Mouse (Mus musculus) CD4-positive, CD25-positive, alpha-beta regulatory T cell, adult 2 months (primary cell): ENCODE data around the gene Gadd45g.

Experiments used
- DNase-seq: peaks from one replicate; pipeline ENCODE4 v3.0.0-alpha.2; 2012; ENCODE audit warnings: low read depth, low spot score

Gene Gadd45g

GRCm38 (mm10) chr13:51853301-51854243, 7.1 kb downstream of the Gadd45g start:
- DNase-seq, result no peak

- no peak for DNase-seq
Measured at GRCm38 (mm10) chr13:51855584-51855983, 9.1 kb downstream of the Gadd45g start.

- no peak for DNase-seq
Measured at GRCm38 (mm10) chr13:51857156-51857555, 10.7 kb downstream of the Gadd45g start.

GRCm38 (mm10) chr13:51858475-51858874, 12.0 kb downstream of the Gadd45g start:
- DNase-seq, result no peak

GRCm38 (mm10) chr13:51859174-51859573, 12.7 kb downstream of the Gadd45g start:
- no peak for DNase-seq

- DNase-seq, result no peak
Measured at GRCm38 (mm10) chr13:51859798-51860197, 13.3 kb downstream of the Gadd45g start.

GRCm38 (mm10) chr13:51862750-51863149, 16.3 kb downstream of the Gadd45g start:
- DNase-seq, result no peak

- DNase-seq, result no peak
Measured at GRCm38 (mm10) chr13:51866151-51866659, 19.7 kb downstream of the Gadd45g start.

- no peak for DNase-seq
Measured at GRCm38 (mm10) chr13:51868491-51869128, 22.1 kb downstream of the Gadd45g start.

- no peak for DNase-seq
Measured at GRCm38 (mm10) chr13:51869129-51869491, 22.6 kb downstream of the Gadd45g start.

- DNase-seq, result no peak
Measured at GRCm38 (mm10) chr13:51871148-51871547, 24.7 kb downstream of the Gadd45g start.

GRCm38 (mm10) chr13:51872252-51872962, 25.9 kb downstream of the Gadd45g start:
- no peak for DNase-seq

GRCm38 (mm10) chr13:51872963-51873514, 26.6 kb downstream of the Gadd45g start:
- DNase-seq, result no peak

- DNase-seq, result no peak
Measured at GRCm38 (mm10) chr13:51873786-51874185, 27.3 kb downstream of the Gadd45g start.

- DNase-seq, result no peak
Measured at GRCm38 (mm10) chr13:51876131-51876530, 29.7 kb downstream of the Gadd45g start.

- DNase-seq, result no peak
Measured at GRCm38 (mm10) chr13:51878806-51879205, 32.3 kb downstream of the Gadd45g start.

- no peak for DNase-seq
Measured at GRCm38 (mm10) chr13:51879571-51879970, 33.1 kb downstream of the Gadd45g start.

GRCm38 (mm10) chr13:51880019-51880418, 33.5 kb downstream of the Gadd45g start:
- DNase-seq, result no peak

- DNase-seq, result no peak
Measured at GRCm38 (mm10) chr13:51881271-51882128, 35.0 kb downstream of the Gadd45g start.

- DNase-seq, result no peak
Measured at GRCm38 (mm10) chr13:51882218-51882617, 35.7 kb downstream of the Gadd45g start.

GRCm38 (mm10) chr13:51884250-51884649, 37.8 kb downstream of the Gadd45g start:
- no peak for DNase-seq
